Mouse (Mus musculus): Measurements from ENCODE around the gene Rilp.

DNA sequence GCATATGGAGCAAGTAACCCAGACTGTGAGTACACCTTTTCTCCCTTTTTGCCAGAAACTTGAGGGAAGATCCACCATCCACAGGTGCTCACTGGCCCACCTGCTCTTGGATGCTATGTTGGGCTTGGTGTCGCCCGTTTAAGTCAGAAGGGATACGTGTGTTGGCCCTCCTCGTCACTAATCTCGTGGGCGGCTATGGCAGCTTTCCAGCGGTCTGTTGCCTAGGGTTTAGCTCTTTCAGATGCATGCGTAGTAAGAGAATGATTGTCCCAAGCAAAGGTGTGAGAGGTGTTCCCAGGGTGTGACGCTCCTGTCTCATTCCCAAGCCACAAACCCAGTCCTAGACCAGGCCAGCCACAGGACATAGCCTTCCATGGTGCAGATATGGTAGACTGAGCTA is 34.8 kb downstream of the Rilp start:
- TF ChIP-seq CTCF (IDR thresholded peaks at IDR 0.05; ENCODE audit: low read depth) (no peak), EP300 (optimal IDR thresholded peaks at IDR 0.05) (no peak)
